15 mouse cellular contexts compared by ENCODE assay signal in the genomic region with DNA sequence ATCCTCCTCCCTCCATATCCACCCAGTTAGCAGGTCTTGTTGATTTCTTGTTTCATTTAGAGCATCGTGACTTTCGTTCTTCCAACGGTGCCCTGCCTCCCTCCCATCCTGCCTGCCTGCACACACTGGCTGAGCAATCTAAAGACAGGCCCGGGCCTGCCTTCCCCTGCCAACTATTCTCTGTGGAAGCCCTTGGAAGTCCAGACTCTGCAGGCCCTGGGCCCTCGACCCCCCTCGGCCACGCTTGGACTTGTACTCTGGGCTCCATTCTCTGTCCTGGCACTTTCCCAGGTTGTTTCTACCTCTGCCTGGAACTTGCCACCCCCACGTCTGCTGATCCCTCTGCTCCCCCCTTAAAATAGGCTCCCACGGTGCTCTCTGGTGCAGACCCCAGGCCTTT. TPM values are rescaled to one million over a fixed set of nuclear protein-coding genes. Genes with fewer than 3 reads are reported as not detected.
DNase-seq lines count a peak whose midpoint lies in the region; ATAC-seq and TF ChIP-seq lines count a peak whose summit lies in the region.
"Had no signal": no experiment of that assay in that cellular context is flagged by ENCODE, and none has a peak within 500 bp of the region (broad histone marks: within the 10 kb centered on the region; RNA-seq: fewer than 3 reads in every experiment).

No protein-coding gene starts in this region.

- TF ChIP-seq CTCF in gastrocnemius, adult 2 months (IDR thresholded peaks at IDR 0.05) = no peak

- H3K27me3 ChIP-seq in kidney, embryonic 14.5 days (ENCODE audit: control insufficient read depth, insufficient read depth, low read length) = no peaks in the 10 kb centered on the region
- H3K27me3 ChIP-seq in embryonic facial prominence, embryonic 11.5 days (ENCODE audit: control insufficient read depth, insufficient read depth, low read length) = no peaks in the 10 kb centered on the region
- H3K27me3 ChIP-seq in neural tube, embryonic 15.5 days (replicated peaks) = no peaks in the 10 kb centered on the region
- H3K27me3 ChIP-seq: forebrain, embryonic 15.5 days; Patski had no signal

- peak; percentile 24 for DNase-seq in gastrocnemius, adult 2 months
- DNase-seq in gastrocnemius, postnatal 36 days = no peak
- no peak for DNase-seq in kidney, adult 11 months
- no peak for DNase-seq in embryonic facial prominence, embryonic 11.5 days (ENCODE audit: low spot score)
- DNase-seq in kidney, postnatal 25 days = peak; percentile 51 to 76
- DNase-seq in spleen, postnatal 10 days (ENCODE audit: low spot score in 2 of 2) = no peak
- DNase-seq: adrenal gland, postnatal 25 days; cerebellum, postnatal 36 days had no signal

- H3K4me1 ChIP-seq in kidney, embryonic 14.5 days (ENCODE audit: control insufficient read depth, insufficient read depth, low read length) = peaks cover 75% of the 10 kb centered on the region
- H3K4me1 ChIP-seq in embryonic facial prominence, embryonic 11.5 days (ENCODE audit: control insufficient read depth, insufficient read depth, low read length) = peaks cover 31% of the 10 kb centered on the region
- H3K4me1 ChIP-seq in neural tube, embryonic 15.5 days = peaks cover 48% of the 10 kb centered on the region

- no peak for ATAC-seq in kidney, embryonic 14.5 days (ENCODE audit: low FRiP score, low TSS enrichment)
- no peak for ATAC-seq in embryonic facial prominence, embryonic 11.5 days (replicated peaks; ENCODE audit: insufficient number of reproducible peaks, low FRiP score, low TSS enrichment, low read depth)
- no peak for ATAC-seq in neural tube, embryonic 15.5 days (ENCODE audit: low FRiP score)
- ATAC-seq: forebrain, embryonic 15.5 days; Patski had no signal

- WGBS in kidney, embryonic 14.5 days = 82% methylated on average over 9 of the region's 9 CpGs
- 84% methylated on average over 9 of the region's 9 CpGs for WGBS in embryonic facial prominence, embryonic 11.5 days
- 85% methylated on average over 9 of the region's 9 CpGs for WGBS in neural tube, embryonic 15.5 days

- no peak overlapping the region; the same call in 1 of the 2 replicates for H3K4me3 ChIP-seq in gastrocnemius, adult 2 months
- no peak overlapping the region for H3K4me3 ChIP-seq in kidney, embryonic 14.5 days (ENCODE audit: low read length)
- H3K4me3 ChIP-seq in embryonic facial prominence, embryonic 11.5 days (ENCODE audit: low read depth, low read length) = no peak overlapping the region
- no peak overlapping the region for H3K4me3 ChIP-seq in neural tube, embryonic 15.5 days (replicated peaks)
- H3K4me3 ChIP-seq: forebrain, embryonic 15.5 days; myocyte had no signal

- no peaks in the 10 kb centered on the region for H3K36me3 ChIP-seq in kidney, embryonic 14.5 days (ENCODE audit: control insufficient read depth, insufficient read depth, low read length)
- no peaks in the 10 kb centered on the region for H3K36me3 ChIP-seq in embryonic facial prominence, embryonic 11.5 days (replicated peaks; ENCODE audit: control insufficient read depth, insufficient read depth, low read depth, low read length)
- H3K36me3 ChIP-seq in neural tube, embryonic 15.5 days = no peaks in the 10 kb centered on the region
- H3K36me3 ChIP-seq: forebrain, embryonic 15.5 days had no signal

- H3K9me3 ChIP-seq in kidney, embryonic 14.5 days (ENCODE audit: control insufficient read depth, low read length) = no peaks in the 10 kb centered on the region
- no peaks in the 10 kb centered on the region for H3K9me3 ChIP-seq in embryonic facial prominence, embryonic 11.5 days (replicated peaks; ENCODE audit: control insufficient read depth, low read length)
- no peaks in the 10 kb centered on the region for H3K9me3 ChIP-seq in neural tube, embryonic 15.5 days (replicated peaks)
- H3K9me3 ChIP-seq: forebrain, embryonic 15.5 days had no signal

- no peak overlapping the region for H3K4me2 ChIP-seq in kidney, embryonic 14.5 days (replicated peaks; ENCODE audit: low read depth, low read length)
- no peak overlapping the region for H3K4me2 ChIP-seq in embryonic facial prominence, embryonic 11.5 days (ENCODE audit: low read depth, low read length)
- no peak overlapping the region for H3K4me2 ChIP-seq in neural tube, embryonic 15.5 days
- H3K4me2 ChIP-seq: forebrain, embryonic 15.5 days had no signal

- H3K27ac ChIP-seq in gastrocnemius, adult 2 months = peak overlapping the region; percentile 92
- H3K27ac ChIP-seq in kidney, embryonic 14.5 days (ENCODE audit: low read depth, low read length) = no peak overlapping the region
- peak overlapping the region; percentile 20; the same call in 1 of the 2 replicates for H3K27ac ChIP-seq in embryonic facial prominence, embryonic 11.5 days (replicated peaks; ENCODE audit: low read depth, low read length)
- H3K27ac ChIP-seq in neural tube, embryonic 15.5 days (replicated peaks) = no peak overlapping the region
- H3K27ac ChIP-seq: forebrain, embryonic 15.5 days had no signal

- peak overlapping the region; percentile 23; the same call in 1 of the 2 replicates for H3K9ac ChIP-seq in kidney, embryonic 14.5 days (ENCODE audit: low read depth, low read length)
- peak overlapping the region; percentile 32; the same call in 1 of the 2 replicates for H3K9ac ChIP-seq in embryonic facial prominence, embryonic 11.5 days (replicated peaks; ENCODE audit: low read length)
- H3K9ac ChIP-seq in neural tube, embryonic 15.5 days (replicated peaks) = no peak overlapping the region
- H3K9ac ChIP-seq: forebrain, embryonic 15.5 days had no signal

- intact Hi-C loops in gastrocnemius, adult 2 months (cut with DNase I) = no loop called here
- intact Hi-C loops in gastrocnemius, postnatal 36 days (cut with DNase I) = no loop called here

RNA-seq across cellular contexts. Expression of a gene that starts 19.5 kb away (rescaled TPM):
- total RNA-seq in gastrocnemius, adult 2 months (2021) = 10 to 100 TPM; 79.2 to 95.2 TPM
- 10 to 100 TPM; 78.1 to 80.7 TPM for total RNA-seq in gastrocnemius, postnatal 36 days (2021)
- polyA plus RNA-seq in kidney, embryonic 14.5 days (2014; fragmentation: Nextera tagmentation; extraction: Ambion mirVana) = 21.9 and 22.4 TPM in 2 replicates
- 12.9 and 13.8 TPM in 2 replicates for polyA plus RNA-seq in embryonic facial prominence, embryonic 11.5 days (2014; fragmentation: Nextera tagmentation; extraction: Ambion mirVana)
- polyA plus RNA-seq in neural tube, embryonic 15.5 days (2015; fragmentation: Nextera tagmentation; extraction: Ambion mirVana) = 21.3 and 28.2 TPM in 2 replicates

RNA-seq across cellular contexts. Expression of a gene that starts 33.3 kb away (rescaled TPM):
- total RNA-seq in gastrocnemius, adult 2 months (2021) = 100 to 1,000 TPM; 567 to 689 TPM
- total RNA-seq in gastrocnemius, postnatal 36 days (2021) = 100 to 1,000 TPM; 533 to 598 TPM
- 1,879 and 2,111 TPM in 2 replicates for polyA plus RNA-seq in kidney, embryonic 14.5 days (2014; fragmentation: Nextera tagmentation; extraction: Ambion mirVana)
- polyA plus RNA-seq in embryonic facial prominence, embryonic 11.5 days (2014; fragmentation: Nextera tagmentation; extraction: Ambion mirVana) = 1,437 and 1,529 TPM in 2 replicates
- 785 and 1,036 TPM in 2 replicates for polyA plus RNA-seq in neural tube, embryonic 15.5 days (2015; fragmentation: Nextera tagmentation; extraction: Ambion mirVana)

RNA-seq across cellular contexts. Expression of a gene that starts 39.1 kb away (rescaled TPM):
- total RNA-seq in gastrocnemius, adult 2 months (2021) = 10 to 100 TPM; 31.3 to 31.9 TPM
- 10 to 100 TPM; 25.5 to 28.8 TPM for total RNA-seq in gastrocnemius, postnatal 36 days (2021)
- 44.3 and 56.0 TPM in 2 replicates for polyA plus RNA-seq in kidney, embryonic 14.5 days (2014; fragmentation: Nextera tagmentation; extraction: Ambion mirVana)
- polyA plus RNA-seq in embryonic facial prominence, embryonic 11.5 days (2014; fragmentation: Nextera tagmentation; extraction: Ambion mirVana) = 29.3 and 31.4 TPM in 2 replicates
- 35.7 and 37.6 TPM in 2 replicates for polyA plus RNA-seq in neural tube, embryonic 15.5 days (2015; fragmentation: Nextera tagmentation; extraction: Ambion mirVana)

RNA-seq across cellular contexts. Expression of a gene that starts 41.4 kb away (rescaled TPM):
- total RNA-seq in gastrocnemius, adult 2 months (2021) = 10 to 100 TPM; 10.9 to 17.3 TPM
- total RNA-seq in gastrocnemius, postnatal 36 days (2021) = 10 to 100 TPM; 11.2 to 12.2 TPM
- 16.4 and 20.9 TPM in 2 replicates for polyA plus RNA-seq in kidney, embryonic 14.5 days (2014; fragmentation: Nextera tagmentation; extraction: Ambion mirVana)
- polyA plus RNA-seq in embryonic facial prominence, embryonic 11.5 days (2014; fragmentation: Nextera tagmentation; extraction: Ambion mirVana) = 12.7 and 17.2 TPM in 2 replicates
- 31.0 and 37.1 TPM in 2 replicates for polyA plus RNA-seq in neural tube, embryonic 15.5 days (2015; fragmentation: Nextera tagmentation; extraction: Ambion mirVana)

RNA-seq across cellular contexts. Expression of a gene that starts 59.9 kb away (rescaled TPM):
- not detected for total RNA-seq in gastrocnemius, adult 2 months (2021)
- total RNA-seq in gastrocnemius, postnatal 36 days (2021) = not detected
- polyA plus RNA-seq in kidney, embryonic 14.5 days (2014; fragmentation: Nextera tagmentation; extraction: Ambion mirVana) = 0.46 and 0.57 TPM in 2 replicates
- polyA plus RNA-seq in embryonic facial prominence, embryonic 11.5 days (2014; fragmentation: Nextera tagmentation; extraction: Ambion mirVana) = not detected in 2 replicates
- 0.81 and 1.1 TPM in 2 replicates for polyA plus RNA-seq in neural tube, embryonic 15.5 days (2015; fragmentation: Nextera tagmentation; extraction: Ambion mirVana)
- total RNA-seq: adrenal gland, postnatal 25 days; left cerebral cortex, adult 18-20 months had no signal
- polyA plus RNA-seq: C2C12; forebrain, embryonic 15.5 days; myocyte; Patski had no signal

Comparison
In these comparisons a context has a peak if more than half of its experiments do, and no peak if none do; other contexts are left out.
1. DNase-seq: peak in gastrocnemius, adult 2 months (single experiment) and kidney, postnatal 25 days (2 of 2); none in gastrocnemius, postnatal 36 days (0 of 2), kidney, adult 11 months (single experiment), embryonic facial prominence, embryonic 11.5 days (single experiment) and spleen, postnatal 10 days (0 of 2).
2. H3K27ac ChIP-seq: peak in gastrocnemius, adult 2 months (single experiment) and embryonic facial prominence, embryonic 11.5 days (single experiment); none in kidney, embryonic 14.5 days (single experiment) and neural tube, embryonic 15.5 days (single experiment).